Mouse (Mus musculus): Measurements from ENCODE around the gene Aup1. TPM values are rescaled to one million over a fixed set of nuclear protein-coding genes. Genes with fewer than 3 reads are reported as not detected.

Gene Aup1
- polyA plus RNA-seq, 1 experiment from 2014 or later: 201 TPM

- H3K4me2 ChIP-seq (replicated peaks): no peak overlapping the region
- no peaks in the 10 kb centered on the region for H3K36me3 ChIP-seq
- H3K9ac ChIP-seq: no peak overlapping the region
- no peak overlapping the region for H3K27ac ChIP-seq (replicated peaks)
- WGBS: 47% methylated on average over 3 of the region's 3 CpGs
- no peak overlapping the region for H3K4me3 ChIP-seq (replicated peaks)
- no peaks in the 10 kb centered on the region for H3K9me3 ChIP-seq (replicated peaks)
- ATAC-seq (ENCODE audit: insufficient number of reproducible peaks, low FRiP score, low TSS enrichment, low read depth): no peak
- no peaks in the 10 kb centered on the region for H3K27me3 ChIP-seq
- no peaks in the 10 kb centered on the region for H3K4me1 ChIP-seq
These were observed 37.1 kb upstream of the Aup1 start for GRCm38 (mm10) chr6:83017190-83017589.

GRCm38 (mm10) chr6:83019044-83019443 is 35.3 kb upstream of the Aup1 start:
- Histone ChIP-seq H3K4me2 (replicated peaks) (no peak overlapping the region), H3K4me1 (no peaks in the 10 kb centered on the region), H3K27me3 (no peaks in the 10 kb centered on the region), H3K36me3 (no peaks in the 10 kb centered on the region), H3K27ac (replicated peaks) (no peak overlapping the region), H3K9me3 (replicated peaks) (no peaks in the 10 kb centered on the region), H3K4me3 (replicated peaks) (no peak overlapping the region), H3K9ac (no peak overlapping the region)
- WGBS: 66% methylated on average over 3 of the region's 3 CpGs
- ATAC-seq (ENCODE audit: insufficient number of reproducible peaks, low FRiP score, low TSS enrichment, low read depth): no peak

GRCm38 (mm10) chr6:83020121-83020520 is 34.2 kb upstream of the Aup1 start:
- no peak for ATAC-seq (ENCODE audit: insufficient number of reproducible peaks, low FRiP score, low TSS enrichment, low read depth)
- 92% methylated on average over 6 of the region's 6 CpGs for WGBS
- Histone ChIP-seq H3K27me3 (no peaks in the 10 kb centered on the region), H3K9ac (no peak overlapping the region), H3K4me1 (no peaks in the 10 kb centered on the region), H3K36me3 (no peaks in the 10 kb centered on the region), H3K27ac (replicated peaks) (no peak overlapping the region), H3K4me2 (replicated peaks) (no peak overlapping the region), H3K4me3 (replicated peaks) (no peak overlapping the region), H3K9me3 (replicated peaks) (no peaks in the 10 kb centered on the region)

- Histone ChIP-seq H3K4me1 (no peaks in the 10 kb centered on the region), H3K9ac (no peak overlapping the region), H3K4me2 (replicated peaks) (no peak overlapping the region), H3K4me3 (replicated peaks) (no peak overlapping the region), H3K9me3 (replicated peaks) (no peaks in the 10 kb centered on the region), H3K36me3 (no peaks in the 10 kb centered on the region), H3K27me3 (no peaks in the 10 kb centered on the region), H3K27ac (replicated peaks) (no peak overlapping the region)
- 70% methylated on average over 4 of the region's 4 CpGs for WGBS
- ATAC-seq (ENCODE audit: insufficient number of reproducible peaks, low FRiP score, low TSS enrichment, low read depth): no peak
These were observed 33.3 kb upstream of the Aup1 start for GRCm38 (mm10) chr6:83020836-83021593.

GRCm38 (mm10) chr6:83023008-83023407 is 31.3 kb upstream of the Aup1 start:
- H3K9me3 ChIP-seq (replicated peaks): no peaks in the 10 kb centered on the region
- H3K4me1 ChIP-seq: peaks cover 7% of the 10 kb centered on the region; the same call in 1 of the 2 replicates
- 84% methylated on average over 9 of the region's 9 CpGs for WGBS
- no peak overlapping the region for H3K4me3 ChIP-seq (replicated peaks)
- H3K9ac ChIP-seq: no peak overlapping the region
- no peaks in the 10 kb centered on the region for H3K36me3 ChIP-seq
- H3K27me3 ChIP-seq: no peaks in the 10 kb centered on the region
- no peak overlapping the region for H3K4me2 ChIP-seq (replicated peaks)
- H3K27ac ChIP-seq (replicated peaks): no peak overlapping the region
- ATAC-seq (ENCODE audit: insufficient number of reproducible peaks, low FRiP score, low TSS enrichment, low read depth): no peak

- no peak overlapping the region for H3K4me2 ChIP-seq (replicated peaks)
- WGBS: 83% methylated on average over 2 of the region's 2 CpGs
These were observed 30.5 kb upstream of the Aup1 start for GRCm38 (mm10) chr6:83023786-83024185.

GRCm38 (mm10) chr6:83024421-83024820 is 29.9 kb upstream of the Aup1 start:
- H3K27me3 ChIP-seq: no peaks in the 10 kb centered on the region
- no peak for ATAC-seq (ENCODE audit: insufficient number of reproducible peaks, low FRiP score, low TSS enrichment, low read depth)
- H3K36me3 ChIP-seq: no peaks in the 10 kb centered on the region
- H3K9me3 ChIP-seq (replicated peaks): no peaks in the 10 kb centered on the region
- peaks cover 17% of the 10 kb centered on the region for H3K4me1 ChIP-seq
- no peak overlapping the region for H3K4me3 ChIP-seq (replicated peaks)
- H3K9ac ChIP-seq: no peak overlapping the region
- 52% methylated on average over 4 of the region's 4 CpGs for WGBS
- no peak overlapping the region for H3K4me2 ChIP-seq (replicated peaks)
- no peak overlapping the region for H3K27ac ChIP-seq (replicated peaks)

More at GRCm38 (mm10) chr6:83023786-83024185, 30.5 kb upstream of the Aup1 start:
- no peaks in the 10 kb centered on the region for H3K27me3 ChIP-seq
- ATAC-seq (ENCODE audit: insufficient number of reproducible peaks, low FRiP score, low TSS enrichment, low read depth): no peak
- H3K9ac ChIP-seq: no peak overlapping the region
- H3K4me3 ChIP-seq (replicated peaks): no peak overlapping the region
- H3K9me3 ChIP-seq (replicated peaks): no peaks in the 10 kb centered on the region
- no peak overlapping the region for H3K27ac ChIP-seq (replicated peaks)
- H3K4me1 ChIP-seq: peaks cover 11% of the 10 kb centered on the region; the same call in 1 of the 2 replicates
- H3K36me3 ChIP-seq: no peaks in the 10 kb centered on the region

- H3K27ac ChIP-seq (replicated peaks): no peak overlapping the region
- H3K4me3 ChIP-seq (replicated peaks): no peak overlapping the region
- H3K9me3 ChIP-seq (replicated peaks): no peaks in the 10 kb centered on the region
- no peak for ATAC-seq (ENCODE audit: insufficient number of reproducible peaks, low FRiP score, low TSS enrichment, low read depth)
- no peak overlapping the region for H3K9ac ChIP-seq
- H3K4me1 ChIP-seq: peaks cover 21% of the 10 kb centered on the region
- H3K4me2 ChIP-seq (replicated peaks): no peak overlapping the region
- H3K27me3 ChIP-seq: peaks cover 5% of the 10 kb centered on the region; the same call in 1 of the 2 replicates
- H3K36me3 ChIP-seq: no peaks in the 10 kb centered on the region
- 99% methylated on average over 4 of the region's 4 CpGs for WGBS
These were observed 29.1 kb upstream of the Aup1 start for GRCm38 (mm10) chr6:83025221-83025620.

GRCm38 (mm10) chr6:83027293-83027692 is 27.0 kb upstream of the Aup1 start:
- no peak overlapping the region for H3K9ac ChIP-seq
- no peaks in the 10 kb centered on the region for H3K9me3 ChIP-seq (replicated peaks)
- H3K27ac ChIP-seq (replicated peaks): peak overlapping the region; percentile 39; the same call in 1 of the 2 replicates
- H3K4me1 ChIP-seq: peaks cover 32% of the 10 kb centered on the region
- WGBS: 59% methylated on average over 8 of the region's 8 CpGs
- H3K36me3 ChIP-seq: no peaks in the 10 kb centered on the region
- ATAC-seq (ENCODE audit: insufficient number of reproducible peaks, low FRiP score, low TSS enrichment, low read depth): no peak; the same call in 1 of the 2 replicates
- H3K4me2 ChIP-seq (replicated peaks): no peak overlapping the region
- peaks cover 19% of the 10 kb centered on the region for H3K27me3 ChIP-seq
- H3K4me3 ChIP-seq (replicated peaks): no peak overlapping the region

- peak; percentile 67 for ATAC-seq (ENCODE audit: insufficient number of reproducible peaks, low FRiP score, low TSS enrichment, low read depth)
- Histone ChIP-seq H3K9me3 (replicated peaks) (no peaks in the 10 kb centered on the region), H3K4me1 (peaks cover 37% of the 10 kb centered on the region), H3K27ac (replicated peaks) (peak overlapping the region; percentile 39; the same call in 1 of the 2 replicates), H3K36me3 (no peaks in the 10 kb centered on the region), H3K9ac (no peak overlapping the region), H3K4me3 (replicated peaks) (no peak overlapping the region), H3K4me2 (replicated peaks) (no peak overlapping the region), H3K27me3 (peaks cover 21% of the 10 kb centered on the region)
- WGBS: 33% methylated on average over 6 of the region's 9 CpGs
These were observed 26.6 kb upstream of the Aup1 start for GRCm38 (mm10) chr6:83027706-83028105.

- Histone ChIP-seq H3K9me3 (replicated peaks) (no peaks in the 10 kb centered on the region), H3K27ac (replicated peaks) (no peak overlapping the region), H3K27me3 (peaks cover 21% of the 10 kb centered on the region), H3K4me3 (replicated peaks) (no peak overlapping the region), H3K4me1 (peaks cover 53% of the 10 kb centered on the region), H3K9ac (no peak overlapping the region), H3K36me3 (no peaks in the 10 kb centered on the region), H3K4me2 (replicated peaks) (no peak overlapping the region)
- 24% methylated on average over 10 of the region's 10 CpGs for WGBS
- ATAC-seq (ENCODE audit: insufficient number of reproducible peaks, low FRiP score, low TSS enrichment, low read depth): no peak
These were observed 24.5 kb upstream of the Aup1 start for GRCm38 (mm10) chr6:83029777-83030176.

GRCm38 (mm10) chr6:83031111-83031510 is 23.2 kb upstream of the Aup1 start:
- 55% methylated on average over 7 of the region's 7 CpGs for WGBS
- Histone ChIP-seq H3K36me3 (no peaks in the 10 kb centered on the region), H3K4me3 (replicated peaks) (no peak overlapping the region), H3K27ac (replicated peaks) (no peak overlapping the region), H3K4me1 (peaks cover 61% of the 10 kb centered on the region), H3K4me2 (replicated peaks) (no peak overlapping the region), H3K9ac (no peak overlapping the region), H3K27me3 (peaks cover 23% of the 10 kb centered on the region), H3K9me3 (replicated peaks) (no peaks in the 10 kb centered on the region)
- no peak for ATAC-seq (ENCODE audit: insufficient number of reproducible peaks, low FRiP score, low TSS enrichment, low read depth)
